Mouse (Mus musculus) embryonic facial prominence, embryonic 15.5 days (tissue): Measurements from ENCODE around the gene 4932414N04Rik. TPM values are rescaled to one million over a fixed set of nuclear protein-coding genes. Genes with fewer than 3 reads are reported as not detected.

Source experiments
- ATAC-seq: fragments of 200-750 bp; cut with Nextera tagmentation; 2 replicates; pipeline ENCODE4 v1.8.0; 2017; ENCODE audit warnings: low read depth, moderate TSS enrichment; ENCODE audit not compliant: insufficient number of reproducible peaks, low FRiP score, low TSS enrichment
- H3K27ac ChIP-seq: fragments of 300-500 bp; sonication (generic); replicated peaks from 2 replicates; pipeline ENCODE4 v1.5.1; 2015; ENCODE audit warnings: mild to moderate bottlenecking, inconsistent platforms
- H3K27me3 ChIP-seq: fragments of 300-500 bp; sonication (generic); 2 replicates; pipeline ENCODE4 v1.6.1; 2015; ENCODE audit warnings: inconsistent platforms
- H3K36me3 ChIP-seq: fragments of 300-500 bp; sonication (generic); 2 replicates; pipeline ENCODE4 v1.6.1; 2015; ENCODE audit warnings: mild to moderate bottlenecking, inconsistent platforms
- H3K4me1 ChIP-seq: fragments of 300-500 bp; sonication (generic); 2 replicates; pipeline ENCODE4 v1.6.1; 2015; ENCODE audit warnings: inconsistent platforms
- H3K4me2 ChIP-seq: fragments of 300-500 bp; sonication (generic); replicated peaks from 2 replicates; pipeline ENCODE4 v1.6.1; 2015; ENCODE audit warnings: mild to moderate bottlenecking, inconsistent platforms
- H3K4me3 ChIP-seq: fragments of 300-500 bp; sonication (generic); replicated peaks from 2 replicates; pipeline ENCODE4 v1.5.1; 2015; ENCODE audit warnings: mild to moderate bottlenecking, inconsistent platforms
- H3K9ac ChIP-seq: fragments of 300-500 bp; sonication (generic); 2 replicates; pipeline ENCODE4 v1.6.1; 2015; ENCODE audit warnings: inconsistent platforms
- H3K9me3 ChIP-seq: fragments of 300-500 bp; sonication (generic); replicated peaks from 2 replicates; pipeline ENCODE4 v1.6.1; 2016; ENCODE audit warnings: inconsistent platforms
- WGBS: fragments of 180-500 bp; shearing (Covaris S2); methylation state at CpG from one replicate; pipeline ENCODE4 v1.1.7; 2015; 5-methylcytosine and 5-hydroxymethylcytosine counted together
- polyA plus RNA-seq: library from polyadenylated mRNA; unstranded; fragments of >200 nt; fragmentation: Nextera tagmentation; extraction: Ambion mirVana; gene quantifications from 2 replicates; pipeline ENCODE4 v1.2.1, GENCODE M21; 2015

Gene 4932414N04Rik
- polyA plus RNA-seq, 1 experiment from 2014 or later = not detected

- H3K4me2 ChIP-seq = no peak overlapping the region
- no peaks in the 10 kb centered on the region for H3K9me3 ChIP-seq
- H3K36me3 ChIP-seq = no peaks in the 10 kb centered on the region
- H3K4me1 ChIP-seq = no peaks in the 10 kb centered on the region
- no peak overlapping the region for H3K4me3 ChIP-seq
- 34% methylated on average over 5 of the region's 5 CpGs for WGBS
- H3K27me3 ChIP-seq = no peaks in the 10 kb centered on the region
- no peak overlapping the region for H3K27ac ChIP-seq
- no peak overlapping the region for H3K9ac ChIP-seq
- peak; percentile 71; the same call in 1 of the 2 replicates for ATAC-seq
These were observed 128.6 kb downstream of the 4932414N04Rik start for GRCm38 (mm10) chr2:68784710-68785427.

GRCm38 (mm10) chr2:68787161-68787675 lies 130.9 kb downstream of the 4932414N04Rik start:
- no peaks in the 10 kb centered on the region for H3K27me3 ChIP-seq
- no peaks in the 10 kb centered on the region for H3K36me3 ChIP-seq
- H3K4me2 ChIP-seq = no peak overlapping the region
- H3K27ac ChIP-seq = no peak overlapping the region
- H3K4me1 ChIP-seq = no peaks in the 10 kb centered on the region
- H3K9me3 ChIP-seq = no peaks in the 10 kb centered on the region
- no peak overlapping the region for H3K9ac ChIP-seq
- WGBS = 42% methylated on average over 3 of the region's 3 CpGs
- ATAC-seq = no peak
- no peak overlapping the region for H3K4me3 ChIP-seq

- 89% methylated on average over 5 of the region's 5 CpGs for WGBS
- no peak for ATAC-seq
- H3K9ac ChIP-seq = no peak overlapping the region
- H3K4me2 ChIP-seq = no peak overlapping the region
- H3K27me3 ChIP-seq = no peaks in the 10 kb centered on the region
- no peak overlapping the region for H3K27ac ChIP-seq
- H3K4me1 ChIP-seq = no peaks in the 10 kb centered on the region; the same call in 1 of the 2 replicates
- no peak overlapping the region for H3K4me3 ChIP-seq
- H3K36me3 ChIP-seq = no peaks in the 10 kb centered on the region
- no peaks in the 10 kb centered on the region for H3K9me3 ChIP-seq
These were observed 136.0 kb downstream of the 4932414N04Rik start for GRCm38 (mm10) chr2:68792296-68792695.

- H3K4me2 ChIP-seq = no peak overlapping the region
- no peak overlapping the region for H3K9ac ChIP-seq
- no peak overlapping the region for H3K4me3 ChIP-seq
- no peak overlapping the region for H3K27ac ChIP-seq
- H3K9me3 ChIP-seq = no peaks in the 10 kb centered on the region
- ATAC-seq = no peak
- WGBS = 56% methylated on average over 1 of the region's 1 CpGs
- H3K27me3 ChIP-seq = no peaks in the 10 kb centered on the region
- H3K36me3 ChIP-seq = no peaks in the 10 kb centered on the region
- H3K4me1 ChIP-seq = no peaks in the 10 kb centered on the region; the same call in 1 of the 2 replicates
These were observed 137.2 kb downstream of the 4932414N04Rik start for GRCm38 (mm10) chr2:68793472-68793871.

GRCm38 (mm10) chr2:68794181-68794580 lies 137.9 kb downstream of the 4932414N04Rik start:
- no peaks in the 10 kb centered on the region for H3K36me3 ChIP-seq
- no peaks in the 10 kb centered on the region for H3K9me3 ChIP-seq
- no peak overlapping the region for H3K4me3 ChIP-seq
- no peak overlapping the region for H3K9ac ChIP-seq
- no peaks in the 10 kb centered on the region for H3K27me3 ChIP-seq
- ATAC-seq = no peak
- H3K4me1 ChIP-seq = no peaks in the 10 kb centered on the region; the same call in 1 of the 2 replicates
- WGBS = 76% methylated on average over 5 of the region's 5 CpGs
- H3K4me2 ChIP-seq = no peak overlapping the region
- no peak overlapping the region for H3K27ac ChIP-seq

- no peaks in the 10 kb centered on the region for H3K36me3 ChIP-seq
- 31% methylated on average over 9 of the region's 9 CpGs for WGBS
- no peaks in the 10 kb centered on the region for H3K27me3 ChIP-seq
- H3K4me2 ChIP-seq = no peak overlapping the region
- no peak overlapping the region for H3K9ac ChIP-seq
- H3K4me1 ChIP-seq = no peaks in the 10 kb centered on the region; the same call in 1 of the 2 replicates
- no peak for ATAC-seq
- H3K4me3 ChIP-seq = no peak overlapping the region
- no peaks in the 10 kb centered on the region for H3K9me3 ChIP-seq
- no peak overlapping the region for H3K27ac ChIP-seq
These were observed 138.3 kb downstream of the 4932414N04Rik start for GRCm38 (mm10) chr2:68794616-68795015.

GRCm38 (mm10) chr2:68796011-68796775 lies 139.9 kb downstream of the 4932414N04Rik start:
- no peak overlapping the region for H3K4me2 ChIP-seq
- 61% methylated on average over 10 of the region's 10 CpGs for WGBS
- no peak overlapping the region for H3K9ac ChIP-seq
- no peak for ATAC-seq
- H3K27ac ChIP-seq = no peak overlapping the region
- H3K27me3 ChIP-seq = no peaks in the 10 kb centered on the region
- H3K4me3 ChIP-seq = no peak overlapping the region
- H3K36me3 ChIP-seq = no peaks in the 10 kb centered on the region
- H3K4me1 ChIP-seq = peaks cover 7% of the 10 kb centered on the region
- H3K9me3 ChIP-seq = no peaks in the 10 kb centered on the region

- Histone ChIP-seq H3K4me2 (no peak overlapping the region), H3K9me3 (no peaks in the 10 kb centered on the region), H3K27ac (no peak overlapping the region), H3K36me3 (no peaks in the 10 kb centered on the region), H3K9ac (no peak overlapping the region), H3K27me3 (no peaks in the 10 kb centered on the region), H3K4me3 (no peak overlapping the region), H3K4me1 (peaks cover 7% of the 10 kb centered on the region)
- 59% methylated on average over 4 of the region's 4 CpGs for WGBS
- no peak for ATAC-seq
These were observed 140.8 kb downstream of the 4932414N04Rik start for GRCm38 (mm10) chr2:68797106-68797505.

Other genes with a start within 250 kb of the 4932414N04Rik start
- 14.7 and 15.1 TPM in 2 replicates for gene Stk39, start 184.2 kb upstream of the 4932414N04Rik start, polyA plus RNA-seq
- gene 4933409G03Rik, start 74.1 kb upstream of the 4932414N04Rik start, polyA plus RNA-seq = not detected in 2 replicates
- gene Cers6, start 205.0 kb downstream of the 4932414N04Rik start, polyA plus RNA-seq = 29.6 and 34.3 TPM in 2 replicates